Mouse (Mus musculus) brain, embryonic 14.5 days (tissue): ENCODE results near the gene Gadd45gip1.

Experiments
- CTCF ChIP-seq: fragments of 200-500 bp; IDR thresholded peaks from 2 replicates; pipeline ENCODE4 v1.5.1; 2012; ENCODE audit warnings: inconsistent platforms, mild to moderate bottlenecking, moderate library complexity, borderline replicate concordance; ENCODE audit not compliant: insufficient read depth, insufficient read length; ENCODE audit errors: extremely low read depth
- POLR2A ChIP-seq: fragments of 200-500 bp; IDR thresholded peaks from 2 replicates; pipeline ENCODE4 v1.6.1; 2012; ENCODE audit warnings: mild to moderate bottlenecking, inconsistent platforms, borderline replicate concordance; ENCODE audit not compliant: poor library complexity, insufficient read depth, insufficient read length, severe bottlenecking; ENCODE audit errors: extremely low read depth

GRCm38 (mm10) chr8:84797971-84798370 is 33.4 kb upstream of the Gadd45gip1 start:
- TF ChIP-seq CTCF (no peak), POLR2A (no peak)
